Mouse (Mus musculus): ENCODE results near the gene Abca3. TPM values are rescaled to one million over a fixed set of nuclear protein-coding genes. Genes with fewer than 3 reads are reported as not detected.
A peak's percentile ranks its signal among the peaks of the same experiment; 100 is the strongest.
"Not testable (repeated sequence)": the region's sequence is repeated elsewhere in the genome, so short reads cannot be mapped to it uniquely, and the experiment has no call there.

The Abca3 gene
- polyA plus RNA-seq, 3 experiments from 2014 or later, result 17.8 to 31.2 (median 26.3) TPM

- no peak for ATAC-seq
Measured at GRCm38 (mm10) chr17:24388711-24389110, 37.0 kb downstream of the Abca3 start.

DNA sequence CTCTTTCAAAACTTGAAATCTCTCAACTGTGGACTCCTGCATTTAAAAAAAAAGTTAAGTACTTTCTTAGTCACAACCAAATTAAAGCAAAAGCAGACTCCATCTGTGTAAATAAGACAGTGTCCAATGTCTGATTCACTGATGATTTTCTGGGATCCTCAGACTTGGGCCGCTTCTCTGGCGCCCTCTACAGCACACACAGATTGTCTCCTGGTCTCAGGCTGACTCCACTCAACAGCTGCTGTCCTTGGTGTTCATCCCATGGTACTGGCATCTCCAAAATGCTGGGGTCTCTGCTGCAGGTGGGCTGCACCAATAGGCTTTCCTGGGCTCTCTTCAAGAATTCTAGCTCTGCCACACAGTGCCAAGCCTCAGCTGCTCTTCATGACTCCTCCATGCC is 38.1 kb downstream of the Abca3 start:
- ATAC-seq, result no peak

GRCm38 (mm10) chr17:24391149-24391548 is 39.4 kb downstream of the Abca3 start:
- ATAC-seq, result no peak

DNA sequence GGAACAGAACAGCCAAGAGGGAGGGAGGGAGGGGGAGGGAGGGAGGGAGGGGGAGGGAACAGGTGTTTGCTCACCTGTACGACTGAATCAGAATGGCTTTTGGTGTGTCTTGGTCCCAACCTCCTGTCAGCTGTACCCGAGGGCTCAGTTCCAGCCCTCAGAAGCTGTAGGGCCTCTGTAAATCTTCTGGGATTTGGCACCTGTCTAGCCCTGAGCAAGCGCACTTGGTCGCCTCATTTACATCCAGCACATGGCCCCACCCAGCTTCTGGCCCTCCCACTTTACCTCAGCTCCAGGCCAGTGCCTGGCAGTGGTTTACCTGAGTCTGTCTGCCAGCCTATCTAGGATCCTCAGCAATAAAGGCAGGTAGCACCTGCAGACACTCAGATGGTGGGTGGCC is 41.8 kb downstream of the Abca3 start:
- ATAC-seq, result no peak

DNA sequence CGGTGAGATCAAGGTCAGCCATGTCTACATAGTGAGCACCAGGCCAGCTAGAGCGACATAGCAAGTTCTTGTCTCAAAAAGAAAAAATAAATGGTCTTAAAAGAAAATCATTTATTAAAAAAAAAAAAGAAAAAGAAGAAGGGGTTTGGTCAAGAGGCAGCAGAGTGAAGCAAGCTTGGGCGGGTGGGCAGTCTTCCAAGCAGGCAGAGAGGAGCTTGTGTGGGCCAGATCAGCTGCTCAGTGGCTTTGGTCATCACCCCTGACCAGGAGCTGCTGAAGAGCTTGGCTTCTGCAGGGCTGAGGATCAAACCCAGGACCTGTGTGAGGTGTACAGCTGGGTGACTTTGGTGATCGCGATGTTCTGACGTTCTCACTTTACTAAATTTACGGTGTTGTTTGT is 42.7 kb downstream of the Abca3 start:
- ATAC-seq, result no peak

GRCm38 (mm10) chr17:24402371-24402770 is 50.6 kb downstream of the Abca3 start:
- ATAC-seq, result no peak

DNA sequence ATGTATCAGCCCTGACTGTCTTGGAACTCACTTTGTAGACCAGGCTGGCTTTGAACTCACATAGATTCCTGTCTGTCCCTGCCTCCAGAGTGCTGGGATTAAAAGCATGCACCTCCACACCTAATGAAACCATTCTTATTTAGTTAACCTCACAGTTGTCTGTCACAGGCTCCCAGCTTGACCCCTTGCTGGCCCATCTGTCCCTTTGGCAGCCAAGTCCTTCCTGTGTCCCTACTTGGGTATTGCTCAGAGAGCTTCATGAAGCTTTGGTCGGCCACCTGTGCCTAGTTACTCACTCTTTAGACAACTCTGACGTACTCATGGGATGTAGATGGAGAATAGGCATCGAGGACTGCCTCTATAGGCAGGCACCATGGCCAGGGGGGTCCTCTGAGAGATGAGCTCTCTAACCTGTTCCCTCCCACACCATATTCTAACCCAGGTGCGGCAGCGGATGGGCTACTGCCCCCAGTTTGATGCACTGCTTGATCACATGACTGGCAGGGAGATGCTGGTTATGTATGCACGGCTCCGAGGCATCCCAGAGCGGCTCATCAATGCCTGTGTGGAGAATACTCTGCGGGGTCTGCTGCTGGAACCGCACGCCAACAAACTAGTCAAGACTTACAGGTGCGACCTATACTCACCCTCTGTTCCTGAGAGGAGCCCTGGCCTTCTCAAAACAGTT is 55.5 kb downstream of the Abca3 start:
- ATAC-seq, result no peak

DNA sequence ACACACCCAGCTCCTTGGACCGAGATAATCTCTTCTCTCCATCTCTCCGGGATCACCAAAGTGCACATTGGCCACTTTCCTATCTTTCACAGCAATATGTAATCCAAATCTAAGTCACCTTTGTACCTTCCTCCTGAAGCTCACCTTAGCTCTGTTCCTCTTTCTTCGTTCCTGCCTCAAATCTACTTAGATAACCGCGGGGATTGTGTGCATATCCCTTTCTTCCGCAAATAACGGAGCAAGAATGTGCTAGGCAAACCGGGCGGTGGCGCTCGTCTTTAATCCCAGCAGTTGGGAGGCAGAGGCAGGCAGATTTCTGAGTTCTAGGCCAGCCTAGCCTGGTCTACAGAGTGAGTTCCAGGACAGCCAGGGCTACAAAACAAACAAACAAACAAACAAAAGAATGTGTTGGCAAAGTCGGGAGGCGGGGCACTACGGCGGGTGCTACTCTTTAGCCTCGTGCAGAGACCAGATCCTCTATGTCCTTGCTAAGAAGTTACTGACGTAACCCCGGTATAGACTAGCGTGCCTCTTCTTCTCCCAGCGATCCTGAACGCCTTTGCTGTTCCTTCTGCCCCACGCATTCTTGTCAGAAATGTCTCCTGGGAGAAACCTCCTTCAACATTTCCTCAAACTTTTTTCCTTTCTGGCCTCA is 61.9 kb downstream of the Abca3 start:
- peak; percentile 6 for ATAC-seq

DNA sequence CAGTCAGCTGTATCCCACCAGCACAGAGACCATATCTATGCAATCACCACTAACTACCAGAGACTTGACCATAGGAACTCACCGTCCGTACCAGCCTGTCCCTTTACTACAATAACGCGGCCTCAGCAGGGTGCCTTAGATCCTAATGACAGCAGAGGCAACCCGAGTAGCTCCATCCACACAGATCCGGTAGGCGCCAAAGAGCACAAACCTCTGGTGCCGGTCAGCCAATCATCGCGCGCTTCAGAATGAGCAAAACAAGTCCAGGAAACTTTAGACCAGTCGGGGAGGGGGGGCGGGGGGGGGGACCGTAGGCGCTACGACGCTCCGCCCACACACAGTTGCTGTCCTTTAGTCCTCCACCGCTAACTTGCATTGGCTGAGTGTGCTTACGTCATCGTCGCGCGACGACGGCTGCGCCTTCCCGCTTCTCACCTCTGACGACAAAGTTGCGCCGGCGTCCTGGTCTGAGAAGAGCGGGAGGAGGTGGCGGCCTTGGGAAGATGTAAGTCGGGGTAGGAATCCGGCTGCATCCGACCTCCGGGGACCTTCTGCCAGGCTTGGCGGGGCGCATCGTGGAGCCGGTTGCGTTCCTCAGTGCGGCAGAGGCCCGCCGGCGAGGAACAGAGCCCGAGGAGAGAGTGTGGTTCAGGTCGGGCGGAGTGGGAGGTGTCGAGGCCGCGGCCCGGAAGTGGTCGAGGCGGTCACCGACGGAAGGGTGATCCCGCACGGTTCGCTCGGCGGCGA is 62.7 kb downstream of the Abca3 start, which contains the start of gene Rnps1:
TSS of gene Rnps1 (plus strand) at position 336 of the 747 bp plus-strand sequence.
- ATAC-seq, result peak; percentile 84

DNA sequence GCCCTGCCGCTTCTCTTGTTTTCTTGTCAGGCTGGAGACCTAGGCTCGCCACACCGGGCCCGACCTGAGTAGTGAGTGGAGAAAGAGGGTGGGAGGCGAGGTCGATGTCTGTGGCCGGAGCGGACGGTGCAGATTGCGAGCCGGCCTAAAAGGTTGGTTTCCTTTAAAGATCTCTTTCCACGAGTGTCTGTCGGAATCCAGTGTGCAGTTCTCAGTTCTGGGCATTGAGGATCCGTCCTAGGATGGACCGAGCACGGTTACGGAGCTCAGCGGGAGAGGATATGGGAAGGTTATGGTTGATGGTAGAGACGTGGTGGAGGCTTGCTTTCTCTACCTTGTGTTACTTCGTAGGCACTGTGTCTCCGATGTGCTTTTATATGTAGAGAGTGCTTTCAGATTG is 63.3 kb downstream of the Abca3 start:
- peak; percentile 19 for ATAC-seq

DNA sequence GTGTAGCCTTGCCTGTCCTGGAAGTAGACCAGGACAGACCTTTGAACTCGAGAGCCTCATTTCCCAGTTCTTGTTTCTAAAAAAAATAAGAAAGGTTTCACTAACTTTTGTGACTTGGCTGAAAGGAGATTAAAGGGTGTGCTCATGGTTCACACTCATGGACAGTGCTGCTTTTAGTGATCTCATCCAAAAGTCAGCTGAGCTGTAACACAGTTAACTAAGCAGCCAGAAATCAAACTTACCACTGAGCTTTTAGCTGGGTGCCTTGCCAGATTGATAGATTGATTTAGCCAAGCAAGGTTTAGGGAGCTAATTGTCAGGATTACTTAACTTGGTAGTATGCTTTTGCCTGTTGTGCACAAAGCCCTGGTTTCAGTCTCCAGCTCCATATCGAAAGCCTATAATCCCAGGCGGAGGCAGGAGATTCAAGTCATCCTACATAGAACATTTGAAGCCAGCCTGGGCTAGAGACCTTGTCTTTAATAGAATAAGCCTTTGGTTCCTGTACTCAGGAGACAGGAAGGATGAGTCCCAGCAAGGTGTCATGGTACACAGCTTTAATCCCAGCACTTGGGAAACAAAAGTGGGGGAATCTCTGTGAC is 64.4 kb downstream of the Abca3 start:
- ATAC-seq, result no peak

DNA sequence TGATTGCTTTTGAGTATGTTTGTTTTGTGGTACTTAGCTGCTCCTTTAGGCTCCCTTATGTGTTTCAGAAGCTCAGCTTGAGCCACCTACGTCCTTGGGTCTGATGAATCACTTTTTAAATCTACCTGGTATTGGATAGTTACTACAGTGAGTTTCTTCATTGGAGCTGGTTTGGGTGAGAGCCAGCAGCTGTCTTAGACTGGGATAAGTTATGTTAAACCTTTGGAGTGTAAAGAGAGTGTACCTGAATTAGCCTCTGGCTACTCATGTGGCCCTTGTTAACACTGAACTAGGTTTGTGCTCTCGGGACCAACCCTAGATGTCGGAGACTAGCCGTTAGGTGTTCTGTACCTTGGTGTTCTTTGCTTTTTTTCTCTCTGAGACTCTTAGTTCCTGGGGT is 71.4 kb downstream of the Abca3 start:
- no peak for ATAC-seq

- ATAC-seq, result no peak
Measured at GRCm38 (mm10) chr17:24424489-24424888, 72.7 kb downstream of the Abca3 start.

DNA sequence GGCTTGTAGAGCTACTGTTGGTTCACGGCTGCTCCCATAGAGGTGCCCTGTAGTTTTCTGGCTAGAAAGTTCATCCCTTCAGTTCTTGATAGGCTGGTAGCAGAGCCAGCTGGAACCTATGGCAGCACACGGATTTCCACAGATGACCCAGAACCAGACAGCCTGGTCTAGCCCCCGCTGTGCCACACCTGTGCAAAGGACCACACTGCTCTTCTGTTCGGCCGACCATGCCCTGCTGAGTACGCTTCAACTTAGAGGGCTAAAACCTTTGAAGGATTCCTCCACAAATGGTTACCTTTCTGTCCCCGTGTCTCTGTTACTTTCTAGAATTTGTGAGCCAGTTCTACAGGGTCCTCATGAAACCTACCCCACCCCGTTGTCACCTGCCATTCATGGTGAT is 73.6 kb downstream of the Abca3 start:
- ATAC-seq, result not testable (repeated sequence)

- ATAC-seq, result no peak
Measured at GRCm38 (mm10) chr17:24425905-24426304, 74.2 kb downstream of the Abca3 start.

DNA sequence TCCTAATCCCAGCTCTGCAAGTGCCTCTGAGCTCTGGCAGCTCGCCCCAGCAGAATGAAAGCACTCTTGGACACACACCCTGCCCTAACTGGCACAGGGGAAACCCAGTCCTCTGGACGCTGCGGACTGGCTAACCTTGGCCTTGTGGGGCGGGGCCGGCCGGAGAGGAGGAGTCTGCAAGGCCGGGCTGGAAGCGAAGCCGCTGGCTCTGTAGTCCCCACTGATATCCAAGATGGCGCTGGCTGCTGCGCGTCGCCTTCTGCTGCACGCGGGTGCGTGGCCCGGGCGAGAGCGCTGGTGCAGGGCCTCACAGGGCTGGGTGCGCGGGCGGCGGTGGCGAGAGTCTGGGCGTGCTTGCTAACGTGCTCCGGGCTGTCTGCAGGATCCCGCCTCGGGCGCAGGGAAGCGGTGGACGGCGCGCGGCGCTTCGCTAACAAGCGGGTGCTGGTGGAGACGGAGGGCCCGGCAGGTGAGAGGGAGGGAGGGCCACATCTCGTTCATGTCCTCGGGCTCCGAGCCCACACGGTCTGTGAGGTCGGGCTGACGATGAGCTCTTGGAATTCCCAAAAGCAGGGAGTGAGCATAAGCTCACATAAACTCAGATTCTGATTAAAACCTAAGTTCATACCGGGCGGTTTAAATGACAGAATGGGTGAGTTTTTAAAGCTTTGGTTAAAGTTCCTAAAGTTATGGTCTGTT is 74.9 kb downstream of the Abca3 start, which contains the start of gene Eci1:
TSS of gene Eci1 (plus strand) at position 171 of the 699 bp plus-strand sequence.
- ATAC-seq, result peak; percentile 87

GRCm38 (mm10) chr17:24427170-24427557 is 75.4 kb downstream of the Abca3 start:
- no peak for ATAC-seq

- ATAC-seq, result no peak
Measured at GRCm38 (mm10) chr17:24429201-24429983, 77.6 kb downstream of the Abca3 start.

GRCm38 (mm10) chr17:24437016-24437415 is 85.3 kb downstream of the Abca3 start:
- ATAC-seq, result peak; percentile 76

DNA sequence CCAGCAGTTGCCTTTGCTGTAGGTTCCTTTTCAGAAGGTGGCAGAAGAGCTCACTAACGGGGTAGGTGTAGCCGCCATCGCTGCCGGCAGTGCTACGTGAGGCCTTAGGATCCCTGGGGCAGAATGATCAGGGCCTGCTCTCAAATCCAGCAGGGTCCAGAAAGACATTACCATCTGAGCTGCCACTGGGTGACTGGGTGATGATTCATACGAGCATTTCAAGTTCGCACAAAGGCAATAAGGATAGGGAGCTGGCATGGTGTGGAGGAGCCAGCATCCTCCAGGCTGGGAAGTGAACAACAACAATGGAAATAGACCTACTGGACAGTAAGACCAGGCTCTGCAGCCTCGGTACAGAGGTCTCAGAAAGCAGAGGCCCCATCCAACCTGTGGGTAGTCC is 88.6 kb downstream of the Abca3 start:
- no peak for ATAC-seq

GRCm38 (mm10) chr17:24441148-24441547 is 89.4 kb downstream of the Abca3 start:
- no peak for ATAC-seq

- no peak for ATAC-seq
Measured at GRCm38 (mm10) chr17:24442107-24442506, 90.4 kb downstream of the Abca3 start.

Data from inflammation-experienced regulatory T-cells, adult 6 months (primary cell).